Mouse (Mus musculus) C2C12 (cell line): Measurements from ENCODE around the gene Kctd2. TPM values are rescaled to one million over a fixed set of nuclear protein-coding genes. Genes with fewer than 3 reads are reported as not detected.

ENCODE experiments used
- H3K27me3 ChIP-seq: one replicate; pipeline ENCODE4 v1.6.1; 2011; ENCODE audit not compliant: control insufficient read depth, insufficient read depth, insufficient read length
- H3K36me3 ChIP-seq: one replicate; pipeline ENCODE4 v1.6.1; 2011; ENCODE audit not compliant: control insufficient read depth, insufficient read depth
- H3K4me3 ChIP-seq: one replicate; pipeline ENCODE4 v1.5.1; 2011; ENCODE audit warnings: mild to moderate bottlenecking, control low read depth; ENCODE audit not compliant: poor library complexity, insufficient read depth, severe bottlenecking
- H3K79me2 ChIP-seq: one replicate; pipeline ENCODE4 v1.6.1; 2011; ENCODE audit not compliant: control insufficient read depth, insufficient read depth
- H3K79me3 ChIP-seq: one replicate; pipeline ENCODE4 v1.6.1; 2011; ENCODE audit warnings: low read depth, control low read depth
- H3ac ChIP-seq: one replicate; pipeline ENCODE3; 2011; ENCODE audit warnings: low read depth; ENCODE audit not compliant: control insufficient read depth, insufficient read length
- CEBPB ChIP-seq: IDR thresholded peaks from one replicate; pipeline ENCODE4 v1.6.1; 2011; ENCODE audit warnings: low read depth, mild to moderate bottlenecking, control low read depth, moderate library complexity
- CTCF ChIP-seq: IDR thresholded peaks from one replicate; pipeline ENCODE4 v1.5.1; 2011; ENCODE audit not compliant: control insufficient read depth, insufficient read depth, insufficient read length
- FOSL1 ChIP-seq: IDR thresholded peaks from one replicate; pipeline ENCODE4 v1.8.0; 2011; ENCODE audit warnings: mild to moderate bottlenecking, low read length; ENCODE audit not compliant: poor library complexity, insufficient read depth, severe bottlenecking
- MAX ChIP-seq: IDR thresholded peaks from one replicate; pipeline ENCODE4 v1.6.1; 2011; ENCODE audit warnings: mild to moderate bottlenecking, control low read depth
- MYOD1 ChIP-seq: IDR thresholded peaks from one replicate; pipeline ENCODE4 v1.6.1; 2011; ENCODE audit warnings: low read depth; ENCODE audit not compliant: control insufficient read depth, insufficient read length
- MYOG ChIP-seq: IDR thresholded peaks from one replicate; pipeline ENCODE4 v1.6.1; 2011; ENCODE audit not compliant: control insufficient read depth, insufficient read length; ENCODE audit errors: extremely low read depth
- USF1 ChIP-seq: IDR thresholded peaks from one replicate; pipeline ENCODE4 v1.6.1; 2011; ENCODE audit warnings: low read depth, mild to moderate bottlenecking, control low read depth, moderate library complexity
- polyA plus RNA-seq: library from polyadenylated mRNA; unstranded; fragments of >200 nt; fragmentation: generic; extraction: Trizol; gene quantifications from one replicate; pipeline ENCODE4 v1.2.1, GENCODE M21; 2012; ENCODE audit warnings: missing spikeins

The Kctd2 gene
- polyA plus RNA-seq, 1 experiment, result 26.7 TPM

DNA sequence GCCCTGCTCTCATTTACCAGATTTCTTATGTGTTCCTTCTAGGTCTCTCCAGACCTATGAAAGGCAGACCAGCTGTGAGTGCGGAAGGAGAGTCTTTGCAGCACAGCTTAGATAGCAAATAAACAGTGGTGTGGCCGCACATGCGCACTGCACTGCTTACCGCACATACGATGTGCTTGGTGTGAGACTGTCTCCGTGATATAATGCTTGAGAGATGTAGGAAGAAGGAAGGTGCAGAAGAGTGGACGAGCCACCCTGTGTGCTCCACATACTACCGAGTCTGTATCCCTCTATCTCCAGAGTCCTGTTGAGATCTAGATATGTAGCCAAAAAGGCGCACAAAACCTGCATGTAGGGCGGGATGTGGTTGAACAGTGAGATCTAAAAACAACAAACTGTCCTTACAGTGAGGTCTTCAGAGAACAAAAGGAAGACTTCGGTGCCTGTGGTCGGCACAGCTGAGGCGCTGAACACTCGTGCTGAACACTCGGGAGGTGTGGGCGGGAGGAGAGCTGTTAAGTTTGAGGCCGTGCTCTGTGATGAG lies 13.0 kb upstream of the Kctd2 start:
- peaks cover 33% of the 10 kb centered on the region for H3K36me3 ChIP-seq
- no peak overlapping the region for H3ac ChIP-seq
- H3K79me2 ChIP-seq, result peaks cover 25% of the 10 kb centered on the region
- H3K27me3 ChIP-seq, result no peaks in the 10 kb centered on the region
- no peak for TF ChIP-seq MYOG
- no peak for TF ChIP-seq USF1
- no peak for TF ChIP-seq CEBPB
- TF ChIP-seq MYOD1, result no peak
- no peak for TF ChIP-seq FOSL1
- TF ChIP-seq MAX, result no peak
- no peak for TF ChIP-seq CTCF
- peaks cover 14% of the 10 kb centered on the region for H3K79me3 ChIP-seq
- H3K4me3 ChIP-seq, result no peak overlapping the region

DNA sequence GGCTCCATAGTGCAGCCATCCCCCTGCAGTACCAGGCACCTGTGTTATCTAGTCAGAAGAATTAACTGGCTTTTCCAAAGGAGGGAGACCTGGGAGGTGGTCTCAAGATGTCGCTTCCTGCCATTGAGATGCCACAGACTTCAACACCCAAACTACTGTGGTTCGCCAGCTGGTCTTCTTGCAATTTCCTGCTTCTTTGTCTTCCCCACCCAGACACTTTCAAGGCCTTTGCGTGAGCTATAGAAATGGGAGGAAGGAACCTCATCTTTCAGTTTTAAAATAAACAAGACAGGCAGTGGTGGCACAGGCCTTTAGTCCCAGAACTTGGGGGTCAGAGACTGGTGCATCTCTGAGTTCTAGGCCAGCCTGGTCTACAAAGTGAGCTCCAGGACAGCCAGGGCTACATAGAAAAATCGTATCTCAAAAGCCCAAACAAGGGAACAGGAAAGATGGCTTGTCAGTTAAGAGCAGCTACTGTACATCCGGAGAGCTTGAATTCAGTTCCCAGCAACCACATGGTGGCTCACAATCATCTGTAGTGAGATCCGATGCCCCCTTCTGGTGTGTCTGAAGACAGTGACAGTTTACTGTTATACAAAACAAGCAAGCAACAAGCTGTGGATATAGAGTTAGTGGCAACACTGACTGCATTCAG lies 11.5 kb upstream of the Kctd2 start:
- H3K36me3 ChIP-seq, result peaks cover 33% of the 10 kb centered on the region
- TF ChIP-seq MYOD1 (no peak), FOSL1 (no peak), CEBPB (no peak), MYOG (no peak), USF1 (no peak), CTCF (no peak)

DNA sequence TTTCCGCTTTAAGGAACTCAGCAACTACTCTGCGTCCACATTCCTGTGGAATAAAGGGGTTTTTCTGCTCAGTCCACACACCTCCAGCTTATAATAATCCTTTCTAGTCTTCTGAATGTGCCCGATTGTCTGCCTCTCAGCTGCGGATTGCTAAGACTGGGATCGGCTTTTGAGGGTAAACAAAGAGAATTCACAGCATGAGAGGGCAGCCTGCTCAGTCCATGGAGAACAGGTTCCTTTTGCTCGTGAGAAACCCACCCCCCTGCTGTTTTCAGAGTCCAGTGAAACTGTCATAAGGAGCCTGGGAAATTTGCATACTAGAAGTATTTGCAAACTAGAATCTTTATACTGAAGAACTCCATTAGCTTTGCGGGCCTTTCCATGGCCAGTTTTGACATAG lies 10.4 kb upstream of the Kctd2 start:
- no peak for TF ChIP-seq MYOD1
- TF ChIP-seq CTCF, result no peak
- TF ChIP-seq USF1, result no peak
- TF ChIP-seq MAX, result no peak
- TF ChIP-seq MYOG, result no peak
- no peak for TF ChIP-seq CEBPB
- TF ChIP-seq FOSL1, result no peak
- Histone ChIP-seq H3K4me3 (no peak overlapping the region), H3K27me3 (no peaks in the 10 kb centered on the region), H3K36me3 (peaks cover 33% of the 10 kb centered on the region), H3K79me3 (peaks cover 8% of the 10 kb centered on the region), H3K79me2 (peaks cover 16% of the 10 kb centered on the region), H3ac (no peak overlapping the region)

More for the DNA sequence above, 11.5 kb upstream of the Kctd2 start:
- H3K79me2 ChIP-seq, result peaks cover 25% of the 10 kb centered on the region
- no peaks in the 10 kb centered on the region for H3K27me3 ChIP-seq
- H3K4me3 ChIP-seq, result no peak overlapping the region
- peaks cover 14% of the 10 kb centered on the region for H3K79me3 ChIP-seq
- H3ac ChIP-seq, result no peak overlapping the region

DNA sequence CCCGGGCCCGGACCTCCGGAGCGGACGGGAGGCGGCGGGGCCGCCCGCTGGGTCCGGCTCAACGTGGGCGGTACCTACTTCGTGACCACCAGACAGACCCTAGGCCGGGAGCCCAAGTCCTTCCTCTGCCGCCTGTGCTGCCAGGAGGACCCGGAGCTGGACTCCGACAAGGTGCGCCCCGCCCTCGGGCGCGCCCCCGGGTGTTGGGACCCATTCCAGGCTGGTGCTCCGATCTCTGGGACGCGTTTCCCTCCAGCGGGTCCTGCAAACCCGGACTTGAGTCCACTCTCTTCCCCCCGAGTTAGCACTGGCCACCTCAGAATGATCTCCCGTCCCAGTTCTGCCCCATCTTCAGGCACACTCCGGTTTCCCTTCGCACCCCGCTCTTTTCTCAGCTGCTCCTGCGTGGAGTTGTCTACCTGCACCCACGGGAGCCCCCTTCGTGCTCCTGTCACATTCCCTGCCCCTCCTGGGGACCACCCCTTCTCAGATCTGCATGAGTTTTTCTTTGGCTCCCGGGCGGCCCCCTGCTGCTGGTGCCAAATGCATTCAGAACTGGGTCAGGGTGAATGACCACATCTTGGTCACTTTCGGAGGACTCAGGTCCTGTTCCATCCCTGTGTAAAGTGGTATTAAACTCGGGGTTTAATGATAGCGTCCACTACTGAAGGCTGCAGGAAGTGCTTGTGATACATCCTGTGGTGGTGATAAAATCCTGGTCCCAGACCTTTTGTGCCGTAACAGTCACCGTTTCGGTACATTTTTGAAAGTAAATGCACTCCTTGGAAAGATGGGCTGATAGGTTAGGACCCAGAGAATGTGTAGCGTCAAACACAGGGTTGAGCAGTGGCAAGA lies 635 bp downstream of the Kctd2 start:
- H3K36me3 ChIP-seq, result peaks cover 42% of the 10 kb centered on the region
- H3K79me3 ChIP-seq, result peaks cover 22% of the 10 kb centered on the region
- H3K4me3 ChIP-seq, result peak overlapping the region; percentile 97
- TF ChIP-seq USF1, result no peak
- H3K79me2 ChIP-seq, result peaks cover 54% of the 10 kb centered on the region
- H3K27me3 ChIP-seq, result no peaks in the 10 kb centered on the region
- peak overlapping the region; percentile 98 for H3ac ChIP-seq

DNA sequence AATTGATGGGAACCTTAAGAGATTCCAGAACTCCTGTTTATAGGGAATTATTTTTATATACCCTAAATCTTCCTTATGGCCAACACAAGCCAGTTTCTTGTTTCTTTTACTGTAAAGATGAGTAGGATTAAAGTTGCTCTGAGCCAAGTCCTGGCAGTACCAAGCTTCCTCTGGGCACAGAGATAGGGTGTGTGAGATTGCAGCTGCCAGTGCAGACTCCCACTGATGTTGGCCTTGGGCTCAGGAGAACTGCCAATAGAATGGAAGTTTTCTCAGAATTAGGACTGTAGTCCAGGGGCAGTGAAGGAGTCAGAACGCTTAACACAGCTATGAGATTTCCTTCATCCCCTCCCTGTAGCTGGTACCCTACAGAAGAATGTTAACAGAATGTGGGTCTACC lies 1.4 kb downstream of the Kctd2 start:
- TF ChIP-seq MAX (no peak), MYOD1 (no peak)

DNA sequence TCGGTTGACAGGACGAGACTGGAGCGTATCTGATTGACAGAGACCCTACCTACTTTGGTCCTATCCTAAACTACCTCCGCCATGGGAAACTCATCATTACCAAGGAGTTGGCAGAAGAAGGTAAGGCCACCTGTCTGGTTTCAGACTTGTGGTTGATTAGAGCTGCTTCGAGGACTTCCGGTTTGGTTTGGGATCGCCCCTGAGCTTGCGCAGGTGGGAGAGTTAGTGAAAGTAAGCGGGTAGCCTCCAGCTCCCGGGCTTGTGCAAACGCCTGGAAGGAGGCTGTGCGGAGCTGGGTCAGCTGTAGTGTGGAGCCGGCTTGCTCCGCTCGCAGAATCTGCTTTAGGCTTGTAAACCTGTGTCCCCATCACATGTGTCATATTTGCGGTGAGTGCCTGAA lies 2.0 kb downstream of the Kctd2 start:
- Histone ChIP-seq H3K36me3 (peaks cover 38% of the 10 kb centered on the region), H3K27me3 (no peaks in the 10 kb centered on the region), H3K79me3 (peaks cover 22% of the 10 kb centered on the region), H3K4me3 (no peak overlapping the region), H3K79me2 (peaks cover 49% of the 10 kb centered on the region), H3ac (no peak overlapping the region)
- TF ChIP-seq MYOG (no peak), CTCF (no peak), MAX (no peak), MYOD1 (no peak), USF1 (no peak), FOSL1 (no peak), CEBPB (no peak)

More for the DNA sequence above, 1.4 kb downstream of the Kctd2 start:
- Histone ChIP-seq H3K27me3 (no peaks in the 10 kb centered on the region), H3K79me3 (peaks cover 22% of the 10 kb centered on the region), H3K4me3 (no peak overlapping the region), H3K36me3 (peaks cover 38% of the 10 kb centered on the region), H3K79me2 (peaks cover 54% of the 10 kb centered on the region), H3ac (no peak overlapping the region)
